Mouse (Mus musculus): ENCODE data around the gene Olfr1467.

The Olfr1467 gene

DNA sequence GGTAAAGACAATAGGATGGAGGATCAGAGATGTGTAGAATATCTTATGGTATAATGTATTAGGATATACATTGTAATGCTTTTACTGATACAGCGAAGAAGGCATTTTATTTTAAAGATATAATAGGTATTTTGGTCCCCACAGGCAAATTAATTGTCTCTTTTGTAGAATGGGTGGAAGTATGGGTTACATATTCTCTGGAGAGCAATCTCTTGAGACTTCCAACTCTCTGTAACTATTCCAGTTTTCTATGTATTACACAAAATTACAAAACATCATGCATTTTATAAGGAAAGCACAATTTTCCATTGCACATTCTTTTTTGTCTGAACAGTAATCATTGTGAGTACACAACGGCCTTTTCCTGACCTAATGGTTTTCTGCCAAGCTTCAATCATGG, at the start of gene Olfr1467:
TSS of gene Olfr1467 (plus strand) at position 301 of the 400 bp plus-strand sequence.
- no peak for DNase-seq (ENCODE audit: low spot score in 2 of 2)

DNA sequence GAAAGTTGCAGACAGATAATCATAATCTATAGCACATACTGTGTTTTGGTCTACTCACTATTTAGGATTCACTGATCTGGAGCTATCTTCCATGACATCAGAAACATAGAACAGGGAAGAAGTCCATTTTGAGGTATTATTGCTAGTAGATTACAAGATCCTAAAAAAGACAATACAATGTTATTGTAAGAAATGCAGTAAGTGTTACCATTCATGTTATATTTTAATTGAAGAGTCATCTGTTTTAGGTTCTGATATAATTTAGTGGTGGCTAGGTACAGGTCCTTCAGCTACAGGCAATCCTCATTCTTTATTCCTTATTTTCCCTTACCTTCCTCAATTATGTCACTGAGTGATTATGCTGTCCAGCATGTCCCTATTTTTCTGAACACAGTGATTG, 46.6 kb upstream of the Olfr1467 start, which contains the start of gene Olfr1465:
TSS of gene Olfr1465 (minus strand) at position 101 of the 400 bp plus-strand sequence.
- DNase-seq (ENCODE audit: low spot score in 2 of 2): no peak

DNA sequence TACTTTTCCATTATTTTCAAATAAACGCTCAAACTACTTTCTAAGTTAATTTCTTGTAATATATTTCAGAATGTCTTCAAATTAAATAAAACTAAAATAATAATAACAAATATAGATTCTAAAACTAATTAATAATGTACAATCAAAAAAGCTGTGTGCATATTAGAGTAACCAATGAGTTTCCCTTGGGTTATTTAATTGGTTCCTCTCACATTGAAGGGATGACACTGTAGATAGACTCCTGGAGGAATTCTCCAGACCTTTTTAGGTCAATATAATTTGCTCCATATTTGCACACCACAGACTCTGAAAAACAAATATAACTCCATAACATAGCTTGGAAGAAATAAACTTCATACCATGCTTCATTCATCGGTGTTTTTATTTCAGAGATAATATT, 23.5 kb upstream of the Olfr1467 start, which contains the start of gene Olfr1466:
TSS of gene Olfr1466 (plus strand) at position 301 of the 400 bp plus-strand sequence.
- DNase-seq (ENCODE audit: low spot score in 2 of 2): no peak

DNA sequence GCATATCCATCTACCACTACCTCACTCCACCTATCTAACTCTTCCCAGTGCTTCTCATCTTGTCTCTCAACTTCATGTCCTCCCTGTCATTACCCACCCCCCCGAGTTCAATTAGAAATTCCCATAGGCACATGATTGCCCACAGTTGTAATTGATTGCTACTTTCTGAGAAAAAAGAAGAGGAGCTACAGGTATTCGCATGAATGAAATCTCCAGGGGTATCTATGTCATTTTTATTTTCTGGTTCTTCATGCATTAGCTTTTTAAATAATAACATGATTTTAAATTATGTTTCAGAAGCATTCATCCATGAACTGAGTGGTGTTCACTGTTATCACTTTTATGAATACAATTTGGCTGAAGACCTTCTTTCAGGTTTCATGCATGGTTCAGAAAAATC, 45.5 kb downstream of the Olfr1467 start, which contains the start of gene Olfr1469:
TSS of gene Olfr1469 (plus strand) at position 301 of the 400 bp plus-strand sequence.
- no peak for DNase-seq (ENCODE audit: low spot score in 2 of 2)
